Mouse (Mus musculus) MEL (cell line): ENCODE measurements at regions not wholly inside any gene's neighbourhood (a gene's known extent, or its start where the extent isn't known, plus 50 kb on each side); places are given as distances from the start of the nearest gene placed in this dataset.

Experiments
- DNase-seq: peaks from one replicate; pipeline ENCODE4 v3.0.0; 2011; ENCODE audit warnings: low read depth, low spot score
- H3K27ac ChIP-seq: 2 replicates; pipeline ENCODE4 v1.5.1; 2012; ENCODE audit warnings: low read depth, mild to moderate bottlenecking, control low read depth, low read length, moderate library complexity; ENCODE audit not compliant: control insufficient read depth
- H3K27me3 ChIP-seq, 2 experiments: fragments of 150-350 bp in 1 of 2; sonication (generic) in 1 of 2; 2 replicates each; pipeline ENCODE4 v1.6.1; 2012; ENCODE audit warnings: low read length in 2 of 2, mild to moderate bottlenecking in 2 of 2, improper control_type of control experiment in 1 of 2, moderate library complexity in 1 of 2; ENCODE audit not compliant: insufficient read depth in 2 of 2, control insufficient read depth in 1 of 2
- H3K36me3 ChIP-seq, 2 experiments: 2 replicates each; pipeline ENCODE4 v1.6.1; 2012 to 2014; ENCODE audit warnings: low read length in 2 of 2, improper control_type of control experiment in 1 of 2, inconsistent platforms in 1 of 2, mild to moderate bottlenecking in 1 of 2; ENCODE audit not compliant: insufficient read depth in 2 of 2, control insufficient read depth in 1 of 2
- H3K4me1 ChIP-seq, 2 experiments: fragments of 150-350 bp in 1 of 2; sonication (generic) in 1 of 2; 2 replicates each; pipeline ENCODE4 v1.6.1; 2012; ENCODE audit warnings: low read length in 2 of 2, improper control_type of control experiment in 1 of 2, mild to moderate bottlenecking in 1 of 2; ENCODE audit not compliant: insufficient read depth in 2 of 2, control insufficient read depth in 1 of 2
- H3K4me3 ChIP-seq, 2 experiments: fragments of 150-350 bp in 1 of 2; sonication (generic) in 1 of 2; 2 replicates each; pipeline ENCODE4 v1.5.1; 2012; ENCODE audit warnings: low read depth in 2 of 2, low read length in 2 of 2, mild to moderate bottlenecking in 2 of 2, moderate library complexity in 2 of 2, control low read depth in 1 of 2, improper control_type of control experiment in 1 of 2; ENCODE audit not compliant: control insufficient read depth in 1 of 2, insufficient read depth in 1 of 2
- H3K79me2 ChIP-seq: 2 replicates; pipeline ENCODE4 v1.6.1; 2012; ENCODE audit warnings: mild to moderate bottlenecking, low read length, moderate library complexity; ENCODE audit not compliant: control insufficient read depth, poor library complexity, insufficient read depth
- H3K9ac ChIP-seq: 2 replicates; pipeline ENCODE4 v1.6.1; 2012; ENCODE audit warnings: low read depth, mild to moderate bottlenecking, control low read depth, low read length, moderate library complexity; ENCODE audit not compliant: control insufficient read depth, poor library complexity, severe bottlenecking
- H3K9me3 ChIP-seq: fragments of 150-350 bp; sonication (generic); replicated peaks from 2 replicates; pipeline ENCODE4 v1.6.1; 2012; ENCODE audit warnings: mild to moderate bottlenecking, low read length, improper control_type of control experiment, moderate library complexity; ENCODE audit not compliant: insufficient read depth
- BHLHE40 ChIP-seq: IDR thresholded peaks from 2 replicates; pipeline ENCODE4 v1.6.1; 2012; ENCODE audit warnings: low read depth, mild to moderate bottlenecking, inconsistent platforms, low read length, improper control_type of control experiment, borderline replicate concordance
- CHD1 ChIP-seq: IDR thresholded peaks from 2 replicates; pipeline ENCODE4 v1.6.1; 2012; ENCODE audit warnings: low read depth, mild to moderate bottlenecking, inconsistent platforms, low read length, improper control_type of control experiment
- ELF1 ChIP-seq: IDR thresholded peaks from 2 replicates; pipeline ENCODE4 v1.6.1; 2014; ENCODE audit warnings: low read depth, mild to moderate bottlenecking, inconsistent platforms, low read length, improper control_type of control experiment, moderate library complexity
- GABPA ChIP-seq: IDR thresholded peaks from 2 replicates; pipeline ENCODE4 v1.6.1; 2012; ENCODE audit warnings: low read depth, mild to moderate bottlenecking, inconsistent platforms, low read length, improper control_type of control experiment, moderate library complexity
- MAFK ChIP-seq: IDR thresholded peaks from 2 replicates; pipeline ENCODE4 v1.6.1; 2011; ENCODE audit warnings: low read depth, mild to moderate bottlenecking, low read length, improper control_type of control experiment, borderline replicate concordance
- MXI1 ChIP-seq: IDR thresholded peaks from 2 replicates; pipeline ENCODE4 v1.6.1; 2011; ENCODE audit warnings: mild to moderate bottlenecking, low read depth, low read length, improper control_type of control experiment
- NELFE ChIP-seq: IDR thresholded peaks from 2 replicates; pipeline ENCODE4 v1.6.1; 2011; ENCODE audit warnings: low read depth, low read length, improper control_type of control experiment
- NRF1 ChIP-seq: IDR thresholded peaks from 2 replicates; pipeline ENCODE4 v1.6.1; 2014; ENCODE audit warnings: low read depth, mild to moderate bottlenecking, inconsistent platforms, low read length, improper control_type of control experiment, moderate library complexity; ENCODE audit not compliant: poor library complexity, insufficient read depth, severe bottlenecking
- POLR2A ChIP-seq, 2 experiments: IDR thresholded peaks; 2 replicates each; pipeline ENCODE4 v1.6.1; 2011 to 2012; ENCODE audit warnings: low read length in 2 of 2, mild to moderate bottlenecking in 2 of 2, control low read depth in 1 of 2, improper control_type of control experiment in 1 of 2, low read depth in 1 of 2, moderate library complexity in 1 of 2; ENCODE audit not compliant: control insufficient read depth in 1 of 2, insufficient read depth in 1 of 2, poor library complexity in 1 of 2
- POLR2AphosphoS2 ChIP-seq: IDR thresholded peaks from 2 replicates; pipeline ENCODE4 v1.6.1; 2011; ENCODE audit warnings: low read length, improper control_type of control experiment
- RAD21 ChIP-seq: IDR thresholded peaks from 2 replicates; pipeline ENCODE4 v1.6.1; 2011; ENCODE audit warnings: mild to moderate bottlenecking, low read depth, low read length, improper control_type of control experiment
- RCOR1 ChIP-seq: IDR thresholded peaks from 2 replicates; pipeline ENCODE4 v1.6.1; 2012; ENCODE audit warnings: low read depth, mild to moderate bottlenecking, inconsistent platforms, low read length, improper control_type of control experiment
- SIN3A ChIP-seq: IDR thresholded peaks from 2 replicates; pipeline ENCODE4 v1.6.1; 2012; ENCODE audit warnings: low read length, improper control_type of control experiment, inconsistent platforms
- TAL1 ChIP-seq: IDR thresholded peaks from 2 replicates; pipeline ENCODE4 v1.6.1; 2012; ENCODE audit warnings: mild to moderate bottlenecking, inconsistent platforms, low read length, moderate library complexity, mixed read lengths
- TBP ChIP-seq: IDR thresholded peaks from 2 replicates; pipeline ENCODE4 v1.8.0; 2011; ENCODE audit warnings: low read depth, low read length, improper control_type of control experiment
- UBTF ChIP-seq: IDR thresholded peaks from 2 replicates; pipeline ENCODE4 v1.6.1; 2012; ENCODE audit warnings: low read depth, mild to moderate bottlenecking, inconsistent platforms, low read length, improper control_type of control experiment, moderate library complexity, borderline replicate concordance; ENCODE audit not compliant: insufficient read depth
- USF2 ChIP-seq, 2 experiments: IDR thresholded peaks; 2 replicates each; pipeline ENCODE4 v1.6.1; 2011 to 2012; ENCODE audit warnings: improper control_type of control experiment in 2 of 2, low read length in 2 of 2, borderline replicate concordance in 1 of 2, inconsistent platforms in 1 of 2, low read depth in 1 of 2, mild to moderate bottlenecking in 1 of 2; ENCODE audit not compliant: insufficient read depth in 1 of 2
- ZNF384 ChIP-seq: IDR thresholded peaks from 2 replicates; pipeline ENCODE4 v1.6.1; 2012; ENCODE audit warnings: low read depth, mild to moderate bottlenecking, inconsistent platforms, low read length, improper control_type of control experiment

- Histone ChIP-seq H3K9me3 (no peaks in the 10 kb centered on the region), H3K4me3 (no peak overlapping the region), H3K79me2 (no peaks in the 10 kb centered on the region), H3K4me1 (no peaks in the 10 kb centered on the region), H3K36me3 (no peaks in the 10 kb centered on the region), H3K9ac (no peak overlapping the region), H3K27me3 (no peaks in the 10 kb centered on the region), H3K27ac (no peak overlapping the region)
- no peak for DNase-seq
- no peak for TF ChIP-seq GABPA
- TF ChIP-seq UBTF, result no peak
- no peak for TF ChIP-seq ZNF384
- TF ChIP-seq RCOR1, result no peak
- TF ChIP-seq BHLHE40, result no peak
- no peak for TF ChIP-seq POLR2AphosphoS2
- no peak for TF ChIP-seq POLR2A (IDR thresholded peaks at IDR 0.05; ENCODE audit: control insufficient read depth in 1 of 2, insufficient read depth in 1 of 2, low read depth in 1 of 2, low read length in 2 of 2, poor library complexity in 1 of 2)
- no peak for TF ChIP-seq ELF1
Measured at GRCm38 (mm10) chr2:166450380-166450779, 263.3 kb downstream of the Prex1 start.

DNA sequence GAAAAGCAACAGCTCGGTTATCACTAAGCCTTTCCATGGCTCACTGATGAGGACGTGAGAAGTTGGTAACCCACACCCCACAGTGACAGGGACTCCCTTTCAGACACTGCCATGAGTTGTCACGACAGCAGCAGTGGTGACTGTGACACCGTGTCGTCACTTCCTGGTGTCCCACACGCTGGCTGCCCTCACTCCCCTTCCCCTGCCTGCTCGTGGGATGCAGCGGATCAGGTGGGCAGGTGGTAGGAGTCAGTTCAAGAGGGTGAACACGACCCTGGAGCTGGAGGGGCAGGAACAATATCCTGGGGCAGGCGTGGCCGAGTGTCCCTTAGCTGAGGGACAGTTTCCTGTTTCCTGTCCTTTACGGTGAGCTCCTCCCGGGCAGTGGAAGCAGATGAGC, 264.9 kb downstream of the Prex1 start:
- Histone ChIP-seq H3K79me2 (no peaks in the 10 kb centered on the region), H3K9ac (no peak overlapping the region)
- TF ChIP-seq TAL1 (no peak), USF2 (IDR thresholded peaks at IDR 0.05; ENCODE audit: borderline replicate concordance in 1 of 2, insufficient read depth in 1 of 2, low read depth in 1 of 2, low read length in 2 of 2) (no peak), NELFE (no peak), TBP (no peak), CHD1 (no peak), MAFK (no peak), MXI1 (no peak), SIN3A (no peak), RAD21 (no peak), NRF1 (no peak)
- TF ChIP-seq, all 39 proteins: peak for 0
- no peaks in the 10 kb centered on the region for H3K4me1 ChIP-seq
- no peak for DNase-seq
- no peak overlapping the region for H3K4me3 ChIP-seq
- H3K9me3 ChIP-seq, result no peaks in the 10 kb centered on the region
- no peak overlapping the region for H3K27ac ChIP-seq
- H3K27me3 ChIP-seq, result no peaks in the 10 kb centered on the region
- H3K36me3 ChIP-seq, result no peaks in the 10 kb centered on the region
